Comparison of ENCODE assay signal across 8 mouse cellular contexts in the genomic region with DNA sequence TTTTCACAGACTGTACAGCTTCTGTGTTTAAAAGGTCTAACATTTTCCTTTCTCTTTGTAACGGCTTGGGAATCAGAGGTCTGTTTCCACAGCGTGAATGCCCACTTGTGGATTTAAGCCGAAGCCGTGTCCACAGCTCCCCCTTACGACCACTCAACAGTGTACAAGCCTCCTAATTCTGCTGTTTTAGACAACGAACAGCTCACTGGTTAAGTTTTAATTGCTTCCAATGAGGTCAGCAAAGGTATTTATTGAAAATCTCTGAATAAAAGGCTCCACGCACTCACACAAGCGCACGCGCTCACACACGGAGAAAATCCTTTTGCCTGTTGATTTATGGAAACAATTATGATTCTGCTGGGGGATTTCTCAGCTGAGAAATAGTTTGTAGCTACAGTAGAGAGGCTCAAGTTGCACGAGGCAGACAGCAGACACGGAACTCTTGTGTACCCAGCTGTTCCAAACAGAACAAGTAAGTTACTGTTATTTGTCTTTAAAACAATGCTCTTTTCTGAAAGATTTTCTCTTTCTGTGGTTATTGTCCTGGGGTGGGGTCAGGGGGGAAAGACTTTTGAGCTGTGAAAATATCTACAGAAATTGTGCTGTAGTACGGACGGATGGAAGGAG. TPM values are rescaled to one million over a fixed set of nuclear protein-coding genes. Genes with fewer than 3 reads are reported as not detected.
A peak's percentile ranks its signal among the peaks of the same experiment; 100 is the strongest.
DNase-seq lines count a peak whose midpoint lies in the region; ATAC-seq and TF ChIP-seq lines count a peak whose summit lies in the region.

A gene (plus strand): TSS at position 280 of the 627 bp plus-strand sequence.

- intact Hi-C loops in heart, postnatal 14 days (cut with DNase I): loop anchor here (5.0 kb wide), 1 partner anchor 142 kb away; no protein-coding TSS in a partner anchor

- WGBS in heart, embryonic 15.5 days: 61% methylated on average over 15 of the region's 15 CpGs
- 29% methylated on average over 15 of the region's 15 CpGs for WGBS in embryonic facial prominence, embryonic 13.5 days

- dilution Hi-C loops in CH12.LX (cut with MboI; ENCODE audit: extremely low pct_ligation_motif_present, extremely low pct_unique_long_range_greater_than_20kb, low sequenced_read_pairs): no loop called here

- H3K9me3 ChIP-seq in heart, embryonic 15.5 days (replicated peaks): no peaks in the 10 kb centered on the region
- no peaks in the 10 kb centered on the region for H3K9me3 ChIP-seq in CH12.LX (replicated peaks; ENCODE audit: low read length)
- H3K9me3 ChIP-seq in embryonic facial prominence, embryonic 13.5 days: no peaks in the 10 kb centered on the region

- H3K27me3 ChIP-seq in heart, embryonic 15.5 days: no peaks in the 10 kb centered on the region
- H3K27me3 ChIP-seq in CH12.LX (replicated peaks): no peaks in the 10 kb centered on the region
- H3K27me3 ChIP-seq in embryonic facial prominence, embryonic 13.5 days: no peaks in the 10 kb centered on the region
- no peaks in the 10 kb centered on the region for H3K27me3 ChIP-seq in myocyte (ENCODE audit: control insufficient read depth, insufficient read depth, insufficient read length)

- DNase-seq in heart, postnatal 14 days: no peak
- no peak for DNase-seq in CH12.LX (ENCODE audit: extremely low read depth)
- DNase-seq in kidney, postnatal 36 days: peak; percentile 7 to 29
- DNase-seq in ovary, adult 18-20 months (ENCODE audit: low spot score): no peak
- no peak for DNase-seq in thymus, postnatal 25 days

- H3K79me2 ChIP-seq in CH12.LX (replicated peaks; ENCODE audit: control insufficient read depth, extremely low read depth, insufficient read depth, poor library complexity, severe bottlenecking) (no peaks in the 10 kb centered on the region), myocyte (ENCODE audit: control insufficient read depth, insufficient read depth) (no peaks in the 10 kb centered on the region)

- H3K4me3 ChIP-seq in heart, embryonic 15.5 days: 0 out of 2 replicates have a peak within 1 kb of the TSS, but pooled peaks have one; percentile 1
- H3K4me3 ChIP-seq in CH12.LX (replicated peaks in 1 of 3; ENCODE audit: low read depth in 2 of 3, low read length in 2 of 3, poor library complexity in 1 of 3) (no peak within 1 kb of the TSS), myocyte (peak within 1 kb of the TSS; percentile 13)
- peak within 1 kb of the TSS; percentile 31 for H3K4me3 ChIP-seq in embryonic facial prominence, embryonic 13.5 days

- no peak within 1 kb of the TSS for H3K27ac ChIP-seq in heart, embryonic 15.5 days
- H3K27ac ChIP-seq in CH12.LX (ENCODE audit: insufficient read depth, low read depth): no peak within 1 kb of the TSS
- peak within 1 kb of the TSS; percentile 53; the same call in 1 of the 2 replicates for H3K27ac ChIP-seq in embryonic facial prominence, embryonic 13.5 days

- peak in 1 of 2 experiments; percentile 52; a peak in 2 of 4 replicates for TF ChIP-seq CTCF in CH12.LX (conservative IDR thresholded peaks at IDR 0.05 in 1 of 2, IDR thresholded peaks at IDR 0.05 in 1 of 2; ENCODE audit: low read depth in 2 of 2, low read length in 2 of 2)

- H3K4me1 ChIP-seq in heart, embryonic 15.5 days (replicated peaks): peaks cover 5% of the 10 kb centered on the region
- H3K4me1 ChIP-seq in CH12.LX (ENCODE audit: control insufficient read depth in 1 of 2, insufficient read depth in 2 of 2): 0 out of 4 replicates have a peak, but pooled peaks cover 0 to 7% of the 10 kb centered on the region in 2 experiments
- H3K4me1 ChIP-seq in embryonic facial prominence, embryonic 13.5 days: peaks cover 15% of the 10 kb centered on the region; the same call in 1 of the 2 replicates

- TF ChIP-seq POLR2A in CH12.LX (IDR thresholded peaks at IDR 0.05; ENCODE audit: low read depth, low read length) (no peak), myocyte (IDR thresholded peaks at IDR 0.05; ENCODE audit: insufficient read length, low read depth) (no peak)

- H3K9ac ChIP-seq in heart, embryonic 15.5 days: no peak within 1 kb of the TSS
- no peak within 1 kb of the TSS for H3K9ac ChIP-seq in CH12.LX (ENCODE audit: insufficient read depth, low read depth)
- peak within 1 kb of the TSS; percentile 44 for H3K9ac ChIP-seq in embryonic facial prominence, embryonic 13.5 days

- peak within 1 kb of the TSS; percentile 26; the same call in 1 of the 2 replicates for H3K4me2 ChIP-seq in heart, embryonic 15.5 days
- H3K4me2 ChIP-seq in CH12.LX (ENCODE audit: insufficient read depth, low read depth, poor library complexity, severe bottlenecking) (no peak within 1 kb of the TSS; the same call in none of the 2 replicates), myocyte (ENCODE audit: low read depth) (peak within 1 kb of the TSS; percentile 71)
- peak within 1 kb of the TSS; percentile 56 for H3K4me2 ChIP-seq in embryonic facial prominence, embryonic 13.5 days

- H3K36me3 ChIP-seq in heart, embryonic 15.5 days: no peaks in the 10 kb centered on the region
- H3K36me3 ChIP-seq in CH12.LX (replicated peaks in 1 of 2; ENCODE audit: control insufficient read depth in 1 of 2, insufficient read depth in 1 of 2, low read length in 1 of 2) (no peaks in the 10 kb centered on the region), myocyte (ENCODE audit: control insufficient read depth, insufficient read depth) (no peaks in the 10 kb centered on the region)
- no peaks in the 10 kb centered on the region for H3K36me3 ChIP-seq in embryonic facial prominence, embryonic 13.5 days

- no peak within 1 kb of the TSS for H3ac ChIP-seq in myocyte (ENCODE audit: control insufficient read depth, insufficient read length)

- TF ChIP-seq EP300 in CH12.LX (IDR thresholded peaks at IDR 0.05; ENCODE audit: low read length): no peak

- TF ChIP-seq RAD21 in CH12.LX (IDR thresholded peaks at IDR 0.05; ENCODE audit: low read depth, low read length): peak; percentile 38

- ATAC-seq in heart, embryonic 15.5 days (replicated peaks; ENCODE audit: insufficient number of reproducible peaks, insufficient read depth, low FRiP score, low read depth): no peak
- ATAC-seq in embryonic facial prominence, embryonic 13.5 days (ENCODE audit: insufficient number of reproducible peaks, insufficient read depth, low FRiP score, low TSS enrichment, low read depth): no peak

- in situ Hi-C loops in CH12.LX (cut with MboI; ENCODE audit: low pct_ligation_motif_present, low pct_unique_long_range_greater_than_20kb, low sequenced_read_pairs): loop anchor here (25.0 kb wide), 2 partner anchors 147 to 372 kb away; a partner anchor contains a TSS

TF ChIP-seq in CH12.LX, 34 proteins besides CTCF, POLR2A, EP300 and RAD21:
- TF ChIP-seq ZKSCAN1 (IDR thresholded peaks at IDR 0.05; ENCODE audit: borderline replicate concordance, low read depth, low read length): no peak
- TF ChIP-seq SMC3 (IDR thresholded peaks at IDR 0.05; ENCODE audit: low read depth, low read length): peak; percentile 31; the same call in 1 of the 2 replicates

TF ChIP-seq in myocyte, 11 proteins besides CTCF, POLR2A, EP300 and RAD21:
- TF ChIP-seq MYOD1 (IDR thresholded peaks at IDR 0.05; ENCODE audit: control insufficient read depth in 1 of 3, insufficient read length in 2 of 3, low read depth in 2 of 3) (peak in 2 of 3 experiments; percentile 47 to 65), CEBPB (IDR thresholded peaks at IDR 0.05; ENCODE audit: insufficient read depth, poor library complexity, severe bottlenecking) (no peak)

RNA-seq across cellular contexts. Expression of the gene that starts here (rescaled TPM):
- polyA plus RNA-seq in heart, embryonic 15.5 days (2015; fragmentation: Nextera tagmentation; extraction: Ambion mirVana): 1.2 and 2.4 TPM in 2 replicates
- 1 to 10 TPM in 1 of 2 experiments, under 1 TPM in 1; 0.59 to 1.2 TPM for total RNA-seq in heart, postnatal 14 days (2021)
- total RNA-seq in CH12.LX (2012; rRNA removed) (not detected in 2 replicates), CH12.LX (2014; rRNA removed) (not detected in 2 replicates)
- polyA plus RNA-seq in CH12.LX (2012; ENCODE audit: insufficient read length, low read depth) (not detected in 2 replicates), myocyte (2012; fragmentation: generic; extraction: Trizol) (2.4 TPM)
- polyA plus RNA-seq in embryonic facial prominence, embryonic 13.5 days (2015; fragmentation: Nextera tagmentation; extraction: Ambion mirVana): 7.6 and 10.2 TPM in 2 replicates

Comparison
In these comparisons a context has a peak if more than half of its experiments do, and no peak if none do; other contexts are left out.
1. H3K4me3 ChIP-seq: peak in heart, embryonic 15.5 days (single experiment), embryonic facial prominence, embryonic 13.5 days (single experiment) and myocyte (single experiment); none in CH12.LX (0 of 3).
2. DNase-seq: peak in kidney, postnatal 36 days (2 of 2); none in heart, postnatal 14 days (0 of 2), CH12.LX (single experiment), ovary, adult 18-20 months (single experiment) and thymus, postnatal 25 days (single experiment).